Mouse (Mus musculus): ENCODE measurements around the gene Fkbp6.

GRCm38 (mm10) chr5:135345989-135346388 is 3.9 kb downstream of the Fkbp6 start:
- no peak for TF ChIP-seq CTCF (IDR thresholded peaks at IDR 0.05; ENCODE audit: borderline replicate concordance, extremely low read depth, insufficient read depth, insufficient read length)
- no peak for TF ChIP-seq POLR2A (IDR thresholded peaks at IDR 0.05; ENCODE audit: borderline replicate concordance, extremely low read depth, insufficient read depth, insufficient read length, poor library complexity, severe bottlenecking)

All from brain, embryonic 14.5 days (tissue).